Mouse (Mus musculus): Measurements from ENCODE around the gene Lgals1.

Lgals1 gene

DNA sequence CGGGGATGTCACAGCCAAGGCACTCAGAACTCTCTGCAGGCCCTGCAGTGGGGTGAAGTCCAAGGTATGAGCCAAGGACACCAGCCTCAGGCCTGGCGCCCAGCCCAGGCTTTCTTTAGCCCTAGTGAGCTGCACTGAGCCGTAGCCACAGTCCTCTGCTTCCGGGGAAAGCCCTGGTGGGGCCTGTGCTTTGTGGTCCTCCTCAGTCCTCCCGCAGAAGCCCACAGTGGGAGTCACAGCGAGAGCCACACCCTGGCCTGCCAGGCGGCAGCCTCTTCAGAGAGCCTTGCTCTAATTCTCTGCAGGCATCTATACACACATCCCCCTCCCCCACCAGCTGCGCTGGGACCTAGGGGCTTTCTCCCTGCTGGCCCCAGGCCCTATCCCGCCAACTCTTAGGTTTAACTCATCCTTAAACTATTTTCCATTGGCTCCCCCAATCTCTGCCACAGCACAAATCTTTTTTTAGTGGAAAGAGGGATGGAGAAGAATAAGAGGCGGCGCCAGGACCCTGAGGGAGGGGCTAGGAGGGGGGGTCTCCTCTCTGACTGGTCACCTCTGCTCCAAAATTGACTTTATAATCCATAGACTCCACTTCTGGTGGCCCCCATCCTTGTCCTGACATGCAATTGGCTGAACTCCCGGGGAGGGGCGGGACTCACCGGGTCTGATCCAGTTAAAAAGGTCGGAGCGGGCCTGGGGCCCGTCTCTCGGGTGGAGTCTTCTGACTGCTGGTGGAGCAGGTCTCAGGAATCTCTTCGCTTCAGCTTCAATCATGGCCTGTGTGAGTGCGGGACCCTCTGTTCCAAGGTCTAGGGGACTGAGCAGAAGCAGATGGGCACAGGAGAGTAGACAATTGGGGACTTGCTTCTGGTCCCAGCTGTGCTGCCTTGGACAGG, at the start of gene Lgals1:
Gene Lgals1 (plus strand): TSS at position 705 of the 899 bp plus-strand sequence.
- in situ Hi-C loops (cut with MboI, MseI), result no loop called here

GRCm38 (mm10) chr15:78876991-78877809, 49.3 kb upstream of the Lgals1 start, which contains the start of gene Gga1:
Gga1 (plus strand) TSS chr15:78877190.
- in situ Hi-C loops (cut with MboI, MseI), result loop anchor here (25.0 kb wide), 1 partner anchor 1090 kb away; no protein-coding TSS in a partner anchor

- in situ Hi-C loops (cut with MboI, MseI), result loop anchor here (25.0 kb wide), 1 partner anchor 1091 kb away; no protein-coding TSS in a partner anchor
Measured at GRCm38 (mm10) chr15:78877810-78878390, 48.6 kb upstream of the Lgals1 start.

DNA sequence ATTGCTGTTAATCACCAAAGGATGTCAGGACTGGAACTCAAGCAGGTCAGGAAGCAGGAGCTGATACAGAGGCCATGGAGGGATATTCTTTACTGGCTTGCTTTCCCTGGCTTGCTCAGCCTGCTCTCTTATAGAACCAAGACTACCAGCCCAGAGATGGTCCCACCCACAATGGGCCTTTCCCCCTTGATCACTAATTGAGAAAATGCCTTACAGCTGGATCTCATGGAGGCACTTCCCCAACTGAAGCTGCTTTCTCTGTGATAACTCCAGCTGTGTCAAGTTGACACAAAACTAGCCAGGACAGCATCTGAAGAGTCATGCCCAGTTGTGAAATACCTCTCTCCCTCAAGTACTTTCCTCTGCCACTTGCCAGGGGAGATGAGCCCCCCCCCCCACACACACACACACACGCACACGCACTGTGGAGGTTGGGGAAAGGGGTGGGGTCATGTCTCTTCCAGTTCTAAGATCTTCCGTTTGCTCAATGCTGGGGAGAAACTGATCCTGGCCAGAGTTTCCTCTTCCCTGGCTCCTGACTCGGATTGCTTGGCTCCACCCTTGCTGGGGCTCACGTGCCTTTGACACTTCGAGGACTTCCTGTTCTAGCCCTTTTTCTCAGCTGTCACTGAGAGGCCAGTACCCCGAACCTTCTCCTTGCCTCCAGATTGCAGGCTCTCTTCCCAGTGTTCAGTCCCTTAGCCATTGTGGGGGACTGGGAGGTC, 47.6 kb upstream of the Lgals1 start:
- in situ Hi-C loops (cut with MboI, MseI), result loop anchor here (25.0 kb wide), 1 partner anchor 1092 kb away; no protein-coding TSS in a partner anchor

- in situ Hi-C loops (cut with MboI, MseI), result loop anchor here (25.0 kb wide), 1 partner anchor 1093 kb away; no protein-coding TSS in a partner anchor
Measured at GRCm38 (mm10) chr15:78880432-78880831, 46.1 kb upstream of the Lgals1 start.

- in situ Hi-C loops (cut with MboI, MseI), result loop anchor here (25.0 kb wide), 1 partner anchor 1095 kb away; no protein-coding TSS in a partner anchor
Measured at GRCm38 (mm10) chr15:78881828-78882227, 44.7 kb upstream of the Lgals1 start.

DNA sequence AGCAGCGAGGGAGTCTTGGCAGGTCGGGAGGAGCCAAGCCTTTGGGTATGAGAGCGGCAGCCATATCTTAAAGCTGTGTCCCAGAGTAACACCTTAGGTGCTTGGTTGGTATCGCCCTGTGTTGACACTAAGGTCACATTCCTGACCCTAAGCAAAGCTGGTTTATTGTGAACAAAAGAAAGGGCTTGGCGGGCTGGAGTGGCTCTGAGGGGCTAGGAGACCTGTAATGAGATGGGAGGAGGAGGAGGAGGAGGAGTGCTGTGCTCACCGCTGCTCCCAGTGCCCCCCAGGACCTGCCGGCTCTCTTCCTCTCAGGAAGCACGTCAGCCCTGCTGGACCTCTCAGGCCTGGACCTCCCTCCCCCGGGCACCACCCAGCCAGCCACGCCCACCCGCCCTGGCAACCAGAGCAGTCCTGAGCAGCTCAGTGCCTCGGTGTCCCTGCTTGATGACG, 37.1 kb upstream of the Lgals1 start:
- in situ Hi-C loops (cut with MboI, MseI), result loop anchor here (25.0 kb wide), 1 partner anchor 1102 kb away; no protein-coding TSS in a partner anchor

DNA sequence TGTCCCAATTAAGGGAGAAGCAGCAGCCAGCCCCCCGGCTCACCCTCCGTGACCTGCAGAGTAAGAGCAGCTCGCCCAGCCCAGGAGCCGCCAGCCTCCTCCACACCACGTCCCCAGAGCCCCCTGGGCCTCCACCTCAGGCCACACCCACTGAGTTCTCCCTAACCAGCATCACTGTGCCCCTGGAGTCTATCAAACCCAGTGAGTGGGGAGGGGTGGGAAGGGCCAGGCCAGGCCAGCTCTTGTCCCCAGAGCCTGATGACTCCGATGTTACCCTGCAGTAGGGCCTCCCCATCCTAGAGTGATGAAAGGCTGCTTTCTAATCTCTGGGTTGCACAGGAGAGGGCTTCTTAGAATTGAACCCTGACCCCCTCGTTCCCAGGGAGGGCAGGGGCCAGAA, 34.1 kb upstream of the Lgals1 start:
- in situ Hi-C loops (cut with MboI, MseI), result loop anchor here (25.0 kb wide), 1 partner anchor 1105 kb away; no protein-coding TSS in a partner anchor

DNA sequence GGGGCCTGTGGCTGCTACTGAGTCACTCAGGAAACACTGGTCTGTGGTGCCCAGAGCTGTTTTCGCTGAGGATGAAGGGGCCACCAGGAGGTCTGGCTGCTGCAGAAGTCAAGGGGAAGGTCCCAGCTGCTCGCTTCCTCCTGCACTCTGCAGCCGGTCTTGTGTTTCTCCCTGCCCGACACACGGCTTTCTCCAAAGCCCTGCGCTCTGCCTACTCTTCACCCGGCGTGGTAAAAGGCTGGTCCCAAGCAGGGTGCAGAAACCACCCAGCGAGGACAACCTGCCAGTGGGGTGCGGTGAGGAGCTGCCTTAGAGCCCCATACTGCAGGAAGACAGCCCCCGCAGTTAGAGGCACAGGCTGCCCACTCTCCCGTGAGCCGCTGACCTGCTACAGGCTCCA, 31.8 kb upstream of the Lgals1 start:
- in situ Hi-C loops (cut with MboI, MseI), result loop anchor here (25.0 kb wide), 1 partner anchor 1107 kb away; no protein-coding TSS in a partner anchor

- in situ Hi-C loops (cut with MboI, MseI), result loop anchor here (25.0 kb wide), 1 partner anchor 1108 kb away; no protein-coding TSS in a partner anchor
Measured at GRCm38 (mm10) chr15:78895741-78896140, 30.8 kb upstream of the Lgals1 start.

- in situ Hi-C loops (cut with MboI, MseI), result loop anchor here (25.0 kb wide), 1 partner anchor 1109 kb away; no protein-coding TSS in a partner anchor
Measured at GRCm38 (mm10) chr15:78896149-78896548, 30.4 kb upstream of the Lgals1 start.

GRCm38 (mm10) chr15:78897488-78897887, 29.0 kb upstream of the Lgals1 start:
- in situ Hi-C loops (cut with MboI, MseI), result loop anchor here (25.0 kb wide), 1 partner anchor 1110 kb away; no protein-coding TSS in a partner anchor

DNA sequence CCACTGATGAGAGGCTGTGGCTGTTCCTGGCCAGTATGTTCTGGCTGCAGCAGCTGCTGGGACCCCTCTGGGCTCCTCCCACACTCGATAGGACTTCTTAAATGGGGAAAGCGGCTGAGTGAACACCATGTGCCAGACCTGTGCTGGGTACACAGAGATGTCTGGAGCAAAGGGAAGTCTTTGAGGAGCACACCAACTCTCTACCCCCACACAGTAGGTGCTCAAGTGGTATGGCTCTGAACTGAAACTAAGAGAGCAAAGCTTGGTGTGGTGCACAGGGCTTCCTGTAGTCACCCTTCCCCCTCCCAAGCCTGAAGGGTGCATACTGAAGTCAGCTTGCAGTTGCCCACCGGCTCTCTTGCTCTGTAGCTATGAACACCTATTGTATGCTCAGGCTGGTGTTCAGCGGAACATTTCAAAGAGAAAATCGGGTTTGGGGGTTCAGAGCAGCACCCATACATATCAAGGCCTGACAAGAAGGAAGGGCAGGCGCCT, 28.0 kb upstream of the Lgals1 start:
- in situ Hi-C loops (cut with MboI, MseI), result loop anchor here (25.0 kb wide), 1 partner anchor 1111 kb away; no protein-coding TSS in a partner anchor

DNA sequence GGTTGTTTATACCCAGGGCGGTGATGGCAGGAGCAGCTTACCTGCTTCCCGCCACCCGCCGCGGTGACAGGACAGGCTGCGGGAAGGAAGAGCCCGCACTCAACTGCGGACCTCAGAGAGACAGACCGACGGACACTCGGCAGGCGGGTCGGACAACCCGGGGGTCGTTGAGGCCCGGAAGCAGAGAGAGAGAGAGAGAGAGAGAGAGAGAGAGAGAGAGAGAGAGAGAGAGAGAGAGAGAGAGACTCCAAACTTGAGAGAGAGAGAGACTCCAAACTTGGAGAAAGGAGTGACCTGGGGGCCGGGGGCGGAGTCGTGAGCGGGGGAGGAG, 27.2 kb upstream of the Lgals1 start, which contains the start of gene Gm49510:
Gene Gm49510 (plus strand): TSS at position 259 of the 331 bp plus-strand sequence.
- in situ Hi-C loops (cut with MboI, MseI), result loop anchor here (25.0 kb wide), 1 partner anchor 1112 kb away; no protein-coding TSS in a partner anchor

GRCm38 (mm10) chr15:78899740-78900584, 26.6 kb upstream of the Lgals1 start, which contains the start of gene Sh3bp1:
Sh3bp1 (plus strand) TSS chr15:78899768.
- in situ Hi-C loops (cut with MboI, MseI), result loop anchor here (25.0 kb wide), 1 partner anchor 1113 kb away; no protein-coding TSS in a partner anchor

DNA sequence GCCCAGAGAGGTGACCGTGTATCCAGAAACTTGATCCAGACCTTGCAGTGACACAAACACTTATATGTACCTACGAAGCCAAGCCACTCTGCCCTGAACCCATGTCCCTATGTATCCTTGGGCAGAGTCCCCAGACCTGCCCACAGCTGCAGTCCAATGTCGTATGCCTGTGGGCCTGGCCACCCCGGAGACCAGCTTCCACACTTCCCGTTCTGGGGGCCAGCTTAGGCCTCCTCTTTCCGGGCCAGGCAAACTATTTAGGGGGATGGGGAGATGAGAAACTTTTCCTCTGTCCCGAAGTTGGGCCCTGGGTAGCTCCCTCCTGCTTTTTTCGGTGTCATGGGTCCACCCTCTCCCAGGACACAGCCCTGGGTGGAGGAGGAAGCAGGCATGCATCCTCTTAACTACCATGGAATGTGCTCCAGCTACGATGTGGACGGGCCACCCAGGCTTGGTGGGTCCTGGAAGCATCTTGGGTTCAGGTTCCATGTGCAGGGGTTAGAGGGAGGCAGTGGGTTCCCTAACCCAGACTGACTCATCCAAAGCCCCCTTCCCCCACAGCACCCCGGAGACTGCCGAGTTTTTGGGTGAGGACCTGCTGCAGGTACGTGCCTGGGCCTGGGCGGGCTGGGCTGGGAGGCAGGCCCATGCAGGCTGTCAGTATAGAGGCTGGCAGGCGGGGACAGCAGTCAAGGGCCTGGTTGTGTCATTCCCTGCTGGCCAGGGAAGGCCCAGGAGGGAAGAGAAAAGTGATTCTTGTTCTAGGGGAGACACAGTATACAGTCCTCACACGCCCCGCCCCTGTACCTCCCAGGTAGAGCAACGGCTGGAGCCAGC, 25.7 kb upstream of the Lgals1 start:
- in situ Hi-C loops (cut with MboI, MseI), result no loop called here

DNA sequence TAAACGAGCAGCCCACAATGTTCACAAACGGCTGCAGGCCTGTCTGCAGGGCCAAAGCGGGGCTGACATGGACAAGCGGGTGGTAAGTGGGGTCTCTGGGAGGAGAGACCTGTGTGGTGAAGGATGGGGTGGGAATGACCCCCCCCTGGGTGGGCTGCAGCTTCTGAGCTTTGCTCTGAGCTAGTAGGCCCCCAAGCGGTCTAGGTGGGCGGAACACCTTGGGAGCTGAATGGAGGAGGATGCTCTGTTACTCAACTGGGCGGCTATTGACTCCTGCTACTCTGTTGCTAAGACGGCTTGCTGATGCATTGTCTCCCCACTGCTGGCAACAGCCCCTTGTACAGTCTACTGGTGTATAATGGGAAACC, 25.1 kb upstream of the Lgals1 start:
- in situ Hi-C loops (cut with MboI, MseI), result no loop called here

DNA sequence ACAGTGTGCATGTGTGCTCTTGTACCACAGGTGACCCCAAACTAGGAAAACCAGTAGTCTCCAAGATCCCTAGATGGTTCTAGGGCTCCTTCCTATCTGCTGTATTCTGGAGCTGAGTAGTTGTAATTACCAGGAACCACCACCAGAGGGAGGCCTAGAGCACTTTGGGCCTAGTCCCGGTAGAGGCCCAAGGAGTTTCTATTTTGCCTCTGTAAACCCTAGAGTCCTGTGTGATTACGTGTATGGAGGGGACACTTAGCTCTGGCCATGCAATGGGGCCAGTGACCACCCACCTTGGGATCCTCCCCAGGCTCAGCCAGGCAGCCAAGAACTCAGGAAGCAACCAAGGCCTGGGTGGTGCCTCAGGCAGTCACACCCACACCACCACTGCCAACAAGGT, 23.3 kb upstream of the Lgals1 start:
- in situ Hi-C loops (cut with MboI, MseI), result no loop called here

Data from regulatory T cell (primary cell).